Mouse (Mus musculus): ENCODE data around the gene Tex46. TPM values are rescaled to one million over a fixed set of nuclear protein-coding genes. Genes with fewer than 3 reads are reported as not detected.

The Tex46 gene
- polyA plus RNA-seq, 1 experiment from 2014 or later, result not detected

DNA sequence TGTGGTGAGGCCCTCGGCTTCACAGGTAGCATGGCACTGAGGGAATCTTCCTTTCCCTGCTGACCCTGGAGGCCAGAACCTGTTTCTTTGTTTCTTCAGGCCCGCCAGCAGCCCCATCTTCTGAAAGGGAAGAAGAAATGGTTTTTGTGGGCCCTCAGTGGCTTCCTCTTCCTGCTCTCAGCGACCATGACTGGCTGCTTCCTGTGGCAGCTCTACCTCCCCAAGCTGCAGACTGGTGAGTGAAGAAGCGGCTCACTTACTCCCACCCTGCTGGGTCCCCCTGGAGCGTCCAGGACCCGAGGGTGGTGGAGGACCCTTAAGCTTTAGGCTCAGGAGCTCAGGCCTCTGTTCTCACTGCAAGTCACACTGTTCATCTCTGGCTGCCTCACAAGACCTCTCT, 16.4 kb downstream of the Tex46 start:
- H3K4me2 ChIP-seq, result no peak overlapping the region
- DNase-seq (no peak), ATAC-seq (ENCODE audit: insufficient read depth) (no peak)
- H3K4me1 ChIP-seq (ENCODE audit: insufficient read depth), result no peaks in the 10 kb centered on the region
- H3K4me3 ChIP-seq (ENCODE audit: low read depth, low read length), result no peak overlapping the region
- WGBS, result 70% methylated on average over 6 of the region's 6 CpGs
- no peak for TF ChIP-seq CTCF (IDR thresholded peaks at IDR 0.05; ENCODE audit: low read depth)
- H3K27ac ChIP-seq (ENCODE audit: low read depth), result no peak overlapping the region
- H3K9me3 ChIP-seq (ENCODE audit: low read depth, low read length), result no peaks in the 10 kb centered on the region
- H3K27me3 ChIP-seq (ENCODE audit: insufficient read depth, low read length), result peaks cover 3% of the 10 kb centered on the region; the same call in 1 of the 2 replicates
- H3K9ac ChIP-seq, result no peak overlapping the region
- H3K36me3 ChIP-seq (ENCODE audit: insufficient read depth), result no peaks in the 10 kb centered on the region

DNA sequence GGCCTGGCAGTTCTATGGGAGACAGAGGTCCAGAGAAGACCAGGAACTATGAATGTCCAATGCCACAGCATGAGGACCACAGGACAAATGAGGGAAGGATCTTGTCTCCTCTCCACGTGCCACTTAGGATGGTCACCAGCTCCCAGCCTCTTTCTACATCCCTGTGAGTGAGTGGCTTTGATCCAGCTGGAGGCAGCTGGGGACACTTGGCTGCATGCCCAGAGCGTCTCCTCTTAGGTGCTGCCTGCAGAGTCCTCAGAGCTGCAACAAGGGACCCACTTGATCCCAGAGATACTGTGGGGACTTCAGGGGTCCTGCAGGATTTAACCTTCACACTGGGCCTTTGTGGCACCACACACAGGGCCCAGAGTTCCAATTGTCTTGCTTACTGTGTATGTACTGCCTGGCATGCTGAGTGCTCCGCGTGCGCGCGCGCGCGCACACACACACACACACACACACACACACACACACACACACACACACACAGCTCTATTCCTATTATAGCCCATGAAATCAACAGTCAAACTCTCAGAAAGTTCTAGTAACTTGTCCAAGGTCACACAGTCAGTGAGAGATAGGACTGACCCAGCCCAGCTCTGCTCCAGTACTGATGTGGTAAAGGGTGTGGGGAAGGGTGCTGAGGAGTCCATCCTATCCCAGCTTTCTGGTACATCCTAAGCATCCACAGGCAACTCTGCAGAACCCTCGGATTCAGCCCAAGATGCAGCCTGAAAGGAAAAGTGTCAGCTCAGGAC, 21.2 kb downstream of the Tex46 start:
- no peak overlapping the region for H3K27ac ChIP-seq (ENCODE audit: low read depth)
- ATAC-seq (ENCODE audit: insufficient read depth) (peak; percentile 60; the same call in 1 of the 2 replicates), DNase-seq (peak; percentile 70)
- H3K4me1 ChIP-seq (ENCODE audit: insufficient read depth), result no peaks in the 10 kb centered on the region
- no peak overlapping the region for H3K9ac ChIP-seq
- H3K4me2 ChIP-seq, result no peak overlapping the region
- H3K36me3 ChIP-seq (ENCODE audit: insufficient read depth), result no peaks in the 10 kb centered on the region
- whole genome bisulfite sequencing, result 78% methylated on average over 11 of the region's 11 CpGs
- no peaks in the 10 kb centered on the region for H3K9me3 ChIP-seq (ENCODE audit: low read depth, low read length)
- H3K4me3 ChIP-seq (ENCODE audit: low read depth, low read length), result no peak overlapping the region
- H3K27me3 ChIP-seq (ENCODE audit: insufficient read depth, low read length), result peaks cover 3% of the 10 kb centered on the region; the same call in 1 of the 2 replicates
- no peak for TF ChIP-seq CTCF (IDR thresholded peaks at IDR 0.05; ENCODE audit: low read depth)

DNA sequence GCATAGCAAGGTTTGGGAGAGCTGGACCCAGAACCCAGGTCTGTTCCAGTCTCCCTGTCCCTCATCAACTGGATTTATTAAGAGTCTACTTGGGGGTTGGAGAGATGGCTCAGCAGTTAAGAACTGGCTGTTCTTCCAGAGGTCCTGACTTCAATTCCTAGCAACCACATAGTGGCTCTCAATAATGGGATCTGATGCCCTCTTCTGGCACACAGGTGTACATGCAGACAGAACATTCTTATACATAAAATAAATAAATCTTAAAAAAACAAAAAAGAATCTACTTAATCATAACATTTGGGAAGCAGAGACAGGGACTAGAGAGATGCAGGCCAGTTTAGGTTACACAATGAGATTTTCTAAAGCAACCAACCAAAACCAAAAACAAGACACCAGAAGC, 25.8 kb downstream of the Tex46 start:
- Histone ChIP-seq H3K9ac (no peak overlapping the region), H3K4me1 (ENCODE audit: insufficient read depth) (no peaks in the 10 kb centered on the region; the same call in 1 of the 2 replicates), H3K27ac (ENCODE audit: low read depth) (no peak overlapping the region), H3K4me3 (ENCODE audit: low read depth, low read length) (no peak overlapping the region), H3K27me3 (ENCODE audit: insufficient read depth, low read length) (peaks cover 22% of the 10 kb centered on the region), H3K36me3 (ENCODE audit: insufficient read depth) (no peaks in the 10 kb centered on the region), H3K9me3 (ENCODE audit: low read depth, low read length) (no peaks in the 10 kb centered on the region), H3K4me2 (no peak overlapping the region)
- ATAC-seq (ENCODE audit: insufficient read depth), result no peak
- DNase-seq, result no peak
- peak; percentile 11; the same call in 1 of the 2 replicates for TF ChIP-seq CTCF (IDR thresholded peaks at IDR 0.05; ENCODE audit: low read depth)

DNA sequence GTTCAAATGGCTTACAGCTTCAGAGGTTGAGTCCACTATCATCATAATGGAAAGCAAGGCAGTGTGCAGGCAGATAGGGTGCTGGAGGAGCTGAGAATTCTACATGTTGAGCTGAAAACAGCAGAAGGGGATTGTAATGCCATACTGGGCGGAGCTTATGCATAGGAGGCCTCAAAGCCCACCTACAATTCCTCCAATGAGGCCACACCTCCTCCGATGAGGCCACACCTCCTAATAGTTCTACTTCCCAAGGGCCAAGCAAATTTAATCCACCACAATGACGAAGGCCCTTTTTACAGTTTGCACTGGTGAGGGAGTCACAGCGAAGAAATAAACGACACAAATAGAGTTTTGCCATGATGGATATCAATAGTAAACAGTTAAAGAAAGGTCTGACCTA, 26.3 kb downstream of the Tex46 start:
- H3K9ac ChIP-seq, result no peak overlapping the region
- WGBS, result 57% methylated on average over 5 of the region's 5 CpGs
- no peaks in the 10 kb centered on the region for H3K36me3 ChIP-seq (ENCODE audit: insufficient read depth)
- H3K9me3 ChIP-seq (ENCODE audit: low read depth, low read length), result no peaks in the 10 kb centered on the region
- TF ChIP-seq CTCF (IDR thresholded peaks at IDR 0.05; ENCODE audit: low read depth), result no peak
- H3K27me3 ChIP-seq (ENCODE audit: insufficient read depth, low read length), result peaks cover 22% of the 10 kb centered on the region
- H3K4me3 ChIP-seq (ENCODE audit: low read depth, low read length), result no peak overlapping the region; the same call in 1 of the 2 replicates
- ATAC-seq (ENCODE audit: insufficient read depth), result no peak
- DNase-seq, result no peak
- no peaks in the 10 kb centered on the region; the same call in 1 of the 2 replicates for H3K4me1 ChIP-seq (ENCODE audit: insufficient read depth)
- no peak overlapping the region for H3K4me2 ChIP-seq
- H3K27ac ChIP-seq (ENCODE audit: low read depth), result no peak overlapping the region

DNA sequence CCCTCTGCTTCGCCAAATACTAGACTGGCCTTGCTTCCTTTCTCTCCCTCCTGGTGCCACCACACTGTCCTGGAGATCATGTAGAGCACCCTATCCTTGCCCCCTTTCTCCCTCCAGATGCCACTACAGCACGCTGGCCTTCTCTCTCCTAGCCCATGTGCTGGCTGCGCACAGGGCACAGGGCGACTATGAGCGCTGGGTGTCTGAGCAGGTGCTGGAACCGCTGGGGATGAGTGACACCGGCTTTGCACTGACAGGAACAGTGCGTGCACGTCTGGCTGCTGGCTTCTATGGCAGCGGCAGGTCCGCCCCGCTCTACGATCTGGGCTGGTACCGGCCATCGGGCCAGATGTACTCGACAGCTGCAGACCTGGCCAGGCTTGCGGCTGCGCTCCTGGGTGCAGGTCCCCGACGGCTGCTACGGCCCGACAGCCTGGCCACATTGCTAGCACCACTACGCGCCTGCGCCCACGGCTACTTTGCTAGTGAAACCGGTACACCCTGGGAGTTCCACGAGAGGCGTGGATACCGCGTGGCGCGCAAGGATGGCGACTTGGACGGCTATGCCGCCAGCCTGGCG, 26.8 kb downstream of the Tex46 start:
- TF ChIP-seq CTCF (IDR thresholded peaks at IDR 0.05; ENCODE audit: low read depth), result no peak
- DNase-seq, result no peak

DNA sequence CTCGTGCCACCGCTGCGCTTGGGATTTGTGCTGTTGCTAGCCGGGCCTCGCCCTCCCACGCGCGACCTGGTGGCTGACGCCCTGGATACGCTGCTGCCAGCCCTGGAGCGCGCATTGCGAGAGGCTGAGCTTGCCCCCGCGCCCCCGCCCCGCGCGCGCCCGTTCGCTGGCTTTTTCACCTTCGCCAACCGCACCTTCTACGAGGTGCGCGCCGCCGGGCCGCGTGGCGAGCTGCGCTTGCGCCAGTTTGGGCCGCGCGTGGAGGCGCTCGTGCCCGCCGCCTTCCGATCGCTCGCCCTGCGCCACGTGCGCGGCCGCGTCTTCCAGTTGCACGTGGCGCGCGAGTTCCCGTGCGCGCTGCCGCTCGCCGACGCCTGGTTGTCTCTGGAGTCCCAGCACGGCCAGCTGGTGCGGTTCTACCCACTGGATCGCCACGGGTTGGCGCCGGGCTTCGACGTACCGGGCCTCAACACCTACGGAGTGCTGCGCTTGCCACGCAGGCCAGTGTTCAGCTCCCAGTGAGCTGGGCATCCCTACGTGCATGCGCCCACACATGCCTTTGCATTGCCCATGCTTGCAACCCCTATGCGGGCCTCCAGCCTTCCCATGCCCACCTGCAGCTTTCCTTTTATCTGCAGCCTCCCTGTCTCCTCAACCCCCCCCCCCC, 27.5 kb downstream of the Tex46 start:
- ATAC-seq (ENCODE audit: insufficient read depth) (peak; percentile 49; the same call in 1 of the 2 replicates), DNase-seq (peak; percentile 73)
- TF ChIP-seq CTCF (IDR thresholded peaks at IDR 0.05; ENCODE audit: low read depth), result no peak
- Histone ChIP-seq H3K27me3 (ENCODE audit: insufficient read depth, low read length) (peaks cover 22% of the 10 kb centered on the region), H3K4me3 (ENCODE audit: low read depth, low read length) (peak overlapping the region; percentile 49), H3K4me2 (peak overlapping the region; percentile 89), H3K27ac (ENCODE audit: low read depth) (no peak overlapping the region), H3K9me3 (ENCODE audit: low read depth, low read length) (no peaks in the 10 kb centered on the region), H3K36me3 (ENCODE audit: insufficient read depth) (no peaks in the 10 kb centered on the region), H3K9ac (peak overlapping the region; percentile 48), H3K4me1 (ENCODE audit: insufficient read depth) (no peaks in the 10 kb centered on the region; the same call in 1 of the 2 replicates)
- 2% methylated on average over 76 of the region's 76 CpGs for WGBS

More for the DNA sequence above, 26.8 kb downstream of the Tex46 start:
- Histone ChIP-seq H3K27me3 (ENCODE audit: insufficient read depth, low read length) (peaks cover 22% of the 10 kb centered on the region), H3K4me2 (peak overlapping the region; percentile 89), H3K4me1 (ENCODE audit: insufficient read depth) (no peaks in the 10 kb centered on the region; the same call in 1 of the 2 replicates), H3K9me3 (ENCODE audit: low read depth, low read length) (no peaks in the 10 kb centered on the region), H3K9ac (peak overlapping the region; percentile 48), H3K4me3 (ENCODE audit: low read depth, low read length) (peak overlapping the region; percentile 49), H3K27ac (ENCODE audit: low read depth) (no peak overlapping the region), H3K36me3 (ENCODE audit: insufficient read depth) (no peaks in the 10 kb centered on the region)
- ATAC-seq (ENCODE audit: insufficient read depth), result peak; percentile 35; the same call in 1 of the 2 replicates
- WGBS, result 13% methylated on average over 37 of the region's 37 CpGs
